Comparison of ENCODE assay signal across 11 mouse cellular contexts in genomic region chr19:46644343-46644792, GRCm38 (mm10). TPM values are rescaled to one million over a fixed set of nuclear protein-coding genes. Genes with fewer than 3 reads are reported as not detected.
DNase-seq lines count a peak whose midpoint lies in the region; ATAC-seq and TF ChIP-seq lines count a peak whose summit lies in the region.
"Had no signal": no experiment of that assay in that cellular context is flagged by ENCODE, and none has a peak within 500 bp of the region (broad histone marks: within the 10 kb centered on the region; RNA-seq: fewer than 3 reads in every experiment).

No protein-coding gene starts in this region.

- H3K27me3 ChIP-seq in lung, embryonic 14.5 days (ENCODE audit: insufficient read depth, low read length), result no peaks in the 10 kb centered on the region
- no peaks in the 10 kb centered on the region for H3K27me3 ChIP-seq in limb, embryonic 12.5 days
- H3K27me3 ChIP-seq in stomach, embryonic 14.5 days (ENCODE audit: control insufficient read depth, insufficient read depth, low read length), result no peaks in the 10 kb centered on the region

- DNase-seq in adrenal gland, postnatal 36 days, result peak; percentile 54 to 59
- DNase-seq in adrenal gland, postnatal 4 days (ENCODE audit: low spot score in 2 of 2), result no peak
- no peak for DNase-seq in lung, embryonic 14.5 days
- no peak for DNase-seq in lung, postnatal 14 days
- no peak for DNase-seq in gastrocnemius, postnatal 4 days (ENCODE audit: low spot score in 2 of 2)
- no peak for DNase-seq in urinary bladder, postnatal 14 days (ENCODE audit: low spot score)
- DNase-seq: cerebellum, postnatal 14 days had no signal

- no peak overlapping the region for H3K4me2 ChIP-seq in lung, embryonic 14.5 days
- H3K4me2 ChIP-seq in limb, embryonic 12.5 days, result no peak overlapping the region
- no peak overlapping the region for H3K4me2 ChIP-seq in stomach, embryonic 14.5 days (replicated peaks; ENCODE audit: low read depth, low read length)

- H3K27ac ChIP-seq in lung, embryonic 14.5 days (ENCODE audit: low read depth), result peak overlapping the region; percentile 75; the same call in 1 of the 2 replicates
- 0 out of 2 replicates have a peak overlapping the region, but pooled peaks have one; percentile 12 for H3K27ac ChIP-seq in limb, embryonic 12.5 days
- peak overlapping the region; percentile 70 for H3K27ac ChIP-seq in stomach, embryonic 14.5 days (ENCODE audit: low read length)
- H3K27ac ChIP-seq: macrophage had no signal

- WGBS in lung, embryonic 14.5 days, result 70% methylated on average over 10 of the region's 10 CpGs
- WGBS in limb, embryonic 12.5 days, result 90% methylated on average over 10 of the region's 10 CpGs
- 79% methylated on average over 10 of the region's 10 CpGs for WGBS in stomach, embryonic 14.5 days

- peak overlapping the region; percentile 11; the same call in 1 of the 2 replicates for H3K9ac ChIP-seq in lung, embryonic 14.5 days
- no peak overlapping the region for H3K9ac ChIP-seq in limb, embryonic 12.5 days (replicated peaks)
- no peak overlapping the region for H3K9ac ChIP-seq in stomach, embryonic 14.5 days (replicated peaks; ENCODE audit: low read depth, low read length)

- ATAC-seq in lung, embryonic 14.5 days (ENCODE audit: insufficient read depth), result no peak
- no peak for ATAC-seq in limb, embryonic 12.5 days (ENCODE audit: insufficient number of reproducible peaks, insufficient read depth, low FRiP score, low TSS enrichment, low read depth)
- no peak for ATAC-seq in stomach, embryonic 14.5 days (ENCODE audit: insufficient number of reproducible peaks, insufficient read depth, low FRiP score, low read depth)

- H3K4me1 ChIP-seq in lung, embryonic 14.5 days (ENCODE audit: insufficient read depth), result peaks cover 44% of the 10 kb centered on the region
- H3K4me1 ChIP-seq in limb, embryonic 12.5 days (replicated peaks), result peaks cover 75% of the 10 kb centered on the region
- H3K4me1 ChIP-seq in stomach, embryonic 14.5 days (ENCODE audit: control insufficient read depth, insufficient read depth, low read length), result peaks cover 48% of the 10 kb centered on the region

- TF ChIP-seq CTCF in lung, embryonic 14.5 days (IDR thresholded peaks at IDR 0.05; ENCODE audit: low read depth), result no peak

- H3K9me3 ChIP-seq in lung, embryonic 14.5 days (ENCODE audit: low read depth, low read length), result no peaks in the 10 kb centered on the region
- no peaks in the 10 kb centered on the region for H3K9me3 ChIP-seq in limb, embryonic 12.5 days
- no peaks in the 10 kb centered on the region for H3K9me3 ChIP-seq in stomach, embryonic 14.5 days (ENCODE audit: control insufficient read depth, low read depth, low read length)

- H3K4me3 ChIP-seq in lung, embryonic 14.5 days (ENCODE audit: low read depth, low read length), result no peak overlapping the region
- H3K4me3 ChIP-seq in limb, embryonic 12.5 days (replicated peaks), result no peak overlapping the region
- H3K4me3 ChIP-seq in stomach, embryonic 14.5 days (ENCODE audit: low read depth, low read length), result no peak overlapping the region

- peaks cover 43% of the 10 kb centered on the region for H3K36me3 ChIP-seq in lung, embryonic 14.5 days (ENCODE audit: insufficient read depth)
- peaks cover 51% of the 10 kb centered on the region for H3K36me3 ChIP-seq in limb, embryonic 12.5 days
- peaks cover 18% of the 10 kb centered on the region for H3K36me3 ChIP-seq in stomach, embryonic 14.5 days (ENCODE audit: control insufficient read depth, insufficient read depth, low read length)

RNA-seq across cellular contexts. Expression of gene Cyp17a1, which starts 28.6 kb away (rescaled TPM):
- total RNA-seq in adrenal gland, postnatal 36 days (2021), result 10 to 100 TPM in 1 of 2 experiments, 1 to 10 TPM in 1; 1.9 to 10.5 TPM
- 1 to 10 TPM; 1.1 to 1.4 TPM for total RNA-seq in adrenal gland, postnatal 4 days (2021)
- polyA plus RNA-seq in lung, embryonic 14.5 days (2014; fragmentation: Nextera tagmentation; extraction: Ambion mirVana), result not detected in 2 replicates
- 0.15 TPM in 1 of 2 replicates, not detected in the other for polyA plus RNA-seq in limb, embryonic 12.5 days (2016; fragmentation: Nextera tagmentation; extraction: Ambion mirVana)
- polyA plus RNA-seq in stomach, embryonic 14.5 days (2014; fragmentation: Nextera tagmentation; extraction: Ambion mirVana), result not detected in 2 replicates
- not detected for total RNA-seq in gastrocnemius, postnatal 4 days (2021)
- total RNA-seq: heart, postnatal 10 days had no signal
- polyA plus RNA-seq: macrophage had no signal

RNA-seq across cellular contexts. Expression of gene Borcs7, which starts 45.3 kb away (rescaled TPM):
- 10 to 100 TPM; 14.4 to 16.8 TPM for total RNA-seq in adrenal gland, postnatal 36 days (2021)
- 10 to 100 TPM; 16.2 to 20.9 TPM for total RNA-seq in adrenal gland, postnatal 4 days (2021)
- 15.5 and 17.3 TPM in 2 replicates for polyA plus RNA-seq in lung, embryonic 14.5 days (2014; fragmentation: Nextera tagmentation; extraction: Ambion mirVana)
- polyA plus RNA-seq in limb, embryonic 12.5 days (2016; fragmentation: Nextera tagmentation; extraction: Ambion mirVana), result 15.8 and 16.9 TPM in 2 replicates
- 18.1 and 19.7 TPM in 2 replicates for polyA plus RNA-seq in stomach, embryonic 14.5 days (2014; fragmentation: Nextera tagmentation; extraction: Ambion mirVana)
- 10 to 100 TPM; 12.5 to 12.6 TPM for total RNA-seq in gastrocnemius, postnatal 4 days (2021)

RNA-seq across cellular contexts. Expression of gene Wbp1l, which starts 45.5 kb away (rescaled TPM):
- 100 to 1,000 TPM; 131 to 170 TPM for total RNA-seq in adrenal gland, postnatal 36 days (2021)
- 100 to 1,000 TPM; 180 to 182 TPM for total RNA-seq in adrenal gland, postnatal 4 days (2021)
- polyA plus RNA-seq in lung, embryonic 14.5 days (2014; fragmentation: Nextera tagmentation; extraction: Ambion mirVana), result 40.8 and 43.1 TPM in 2 replicates
- 48.3 and 48.6 TPM in 2 replicates for polyA plus RNA-seq in limb, embryonic 12.5 days (2016; fragmentation: Nextera tagmentation; extraction: Ambion mirVana)
- 35.7 and 37.0 TPM in 2 replicates for polyA plus RNA-seq in stomach, embryonic 14.5 days (2014; fragmentation: Nextera tagmentation; extraction: Ambion mirVana)
- 10 to 100 TPM; 52.4 to 57.2 TPM for total RNA-seq in gastrocnemius, postnatal 4 days (2021)

Comparison
In these comparisons a context has a peak if more than half of its experiments do, and no peak if none do; other contexts are left out.
1. DNase-seq: peak in adrenal gland, postnatal 36 days (2 of 2); none in adrenal gland, postnatal 4 days (0 of 2), lung, embryonic 14.5 days (single experiment), lung, postnatal 14 days (single experiment), gastrocnemius, postnatal 4 days (0 of 2) and urinary bladder, postnatal 14 days (single experiment).
2. H3K27ac ChIP-seq: peak in every context shown above with its lines; median percentile 75 in lung, embryonic 14.5 days; 70 in stomach, embryonic 14.5 days; 12 in limb, embryonic 12.5 days.